Mouse (Mus musculus): ENCODE results near the gene Habp2.

Habp2 gene

DNA sequence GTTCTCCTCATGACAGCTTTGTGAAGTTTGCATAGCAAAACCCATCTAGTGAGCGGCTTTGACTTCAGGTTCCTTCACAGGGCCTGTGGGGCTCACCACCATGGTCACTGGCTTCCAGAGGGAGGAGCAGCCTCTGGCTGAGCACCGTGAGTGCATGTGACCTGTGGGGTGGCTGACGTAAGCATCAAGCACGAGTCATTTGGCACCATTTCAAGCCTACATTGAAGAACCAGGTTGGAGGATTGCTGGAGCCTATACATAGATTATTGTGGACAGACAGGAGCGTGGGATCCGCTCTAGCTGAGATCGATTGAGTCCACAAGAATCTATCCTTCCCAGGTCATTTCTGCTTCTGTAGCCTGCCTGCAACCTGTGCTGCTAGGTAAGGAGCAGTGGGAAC is at the start of gene Habp2:
Gene Habp2, plus strand, starts transcription at position 272 of the 400 bp plus-strand sequence.
- no peak for DNase-seq (ENCODE audit: low read depth)

DNA sequence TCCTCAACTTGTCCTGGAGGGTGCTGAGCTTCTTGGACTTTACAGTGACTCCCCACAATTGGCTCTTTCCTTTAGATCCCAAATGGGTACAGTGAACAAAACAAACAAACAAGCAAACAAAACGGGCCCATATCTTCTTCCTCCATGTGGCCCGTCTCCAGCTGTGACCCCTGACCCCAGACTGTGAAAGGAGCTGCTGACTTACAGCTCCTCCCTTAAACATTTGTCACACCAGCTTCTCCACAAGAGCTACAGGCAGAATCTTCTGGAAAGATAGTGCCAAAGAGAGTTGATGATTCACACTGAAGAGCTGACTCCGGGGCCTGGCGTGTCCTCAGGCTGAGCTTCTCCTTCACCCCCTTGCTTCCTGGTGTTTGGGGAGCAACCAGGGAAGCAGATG is 48.4 kb upstream of the Habp2 start:
- DNase-seq (ENCODE audit: low read depth), result no peak

DNA sequence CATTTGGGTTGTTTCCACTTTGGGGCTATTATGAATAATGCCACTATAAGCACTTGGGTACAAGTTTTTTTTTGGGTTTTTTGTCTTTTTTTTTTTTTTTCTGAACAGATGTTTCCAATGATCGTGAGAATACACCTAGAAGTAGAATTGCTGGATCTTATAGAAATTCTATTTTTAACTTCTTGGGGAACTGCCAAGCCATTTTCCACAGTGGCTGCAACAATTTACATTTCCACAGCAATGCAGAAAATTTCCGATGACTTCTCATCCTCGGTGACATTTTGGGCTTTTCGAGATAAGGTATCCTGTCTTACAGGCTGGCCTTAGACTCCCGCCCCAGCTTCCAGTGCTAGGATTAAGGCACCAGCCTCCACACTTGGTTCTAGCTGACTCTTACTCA is 41.7 kb upstream of the Habp2 start:
- DNase-seq (ENCODE audit: low read depth), result no peak

DNA sequence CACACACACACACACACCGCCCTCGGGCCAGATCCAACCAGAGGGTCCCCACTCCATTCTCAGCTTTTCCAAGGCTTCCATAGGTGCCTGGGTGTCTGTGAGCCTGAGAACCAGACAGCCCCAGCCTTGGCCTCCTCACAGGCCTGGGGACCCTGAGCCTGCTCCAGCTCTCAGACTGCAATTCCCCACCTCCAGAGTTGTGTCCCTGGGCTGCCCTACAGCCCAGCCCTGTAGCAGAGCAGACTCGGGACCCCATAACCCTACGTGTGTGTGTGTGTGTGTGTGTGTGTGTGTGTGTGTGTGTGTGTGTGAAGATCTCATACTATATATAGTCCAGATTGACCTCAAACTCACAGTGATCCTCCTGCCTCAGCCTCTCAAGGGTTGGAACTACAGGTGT is 34.1 kb upstream of the Habp2 start:
- no peak for DNase-seq (ENCODE audit: low read depth)

- no peak for DNase-seq (ENCODE audit: low read depth)
Observed at GRCm38 (mm10) chr19:56253271-56253670, 33.7 kb upstream of the Habp2 start.

DNA sequence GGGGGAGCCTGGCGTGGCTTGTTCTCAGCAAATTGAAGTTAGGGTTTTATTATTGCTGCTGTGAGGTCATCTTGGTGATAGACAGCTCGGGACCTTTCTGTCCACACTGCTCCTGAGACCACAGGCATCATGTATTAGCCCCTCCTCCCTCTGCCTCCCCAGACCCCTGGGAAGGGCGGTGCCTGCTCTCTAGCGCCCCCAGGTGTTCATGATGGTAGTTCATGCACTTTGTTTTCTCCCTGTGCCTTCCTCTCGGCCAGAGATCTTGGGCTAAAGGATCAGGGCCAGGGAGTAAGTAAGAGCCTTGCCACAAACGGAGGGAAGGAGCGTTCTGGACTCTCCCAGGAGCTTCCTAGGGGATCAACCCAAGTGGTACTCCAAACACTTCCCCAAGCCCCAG is 32.2 kb upstream of the Habp2 start:
- DNase-seq (ENCODE audit: low read depth), result no peak

GRCm38 (mm10) chr19:56255506-56255905 is 31.4 kb upstream of the Habp2 start:
- peak; percentile 53 for DNase-seq (ENCODE audit: low read depth)

- DNase-seq (ENCODE audit: low read depth), result no peak
Observed at GRCm38 (mm10) chr19:56256235-56256634, 30.7 kb upstream of the Habp2 start.

DNA sequence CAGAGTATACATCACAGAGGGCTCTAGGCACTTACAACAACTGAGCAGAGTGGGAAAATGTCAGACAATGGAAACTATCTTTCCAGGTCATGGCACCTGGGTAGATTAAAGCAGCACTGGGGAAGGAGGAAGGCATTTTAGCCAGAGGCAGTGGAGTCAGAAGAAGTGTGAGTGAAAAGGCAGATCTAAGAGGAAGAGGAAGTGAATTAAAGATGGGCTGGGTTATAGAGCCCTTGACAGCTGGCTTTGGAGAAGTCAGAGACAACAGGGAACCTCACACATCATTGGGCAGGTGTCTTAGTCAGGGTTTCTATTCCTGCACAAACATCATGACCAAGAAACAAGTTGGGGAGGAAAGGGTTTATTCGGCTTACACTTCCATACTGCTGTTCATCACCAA is 30.2 kb upstream of the Habp2 start:
- no peak for DNase-seq (ENCODE audit: low read depth)

DNA sequence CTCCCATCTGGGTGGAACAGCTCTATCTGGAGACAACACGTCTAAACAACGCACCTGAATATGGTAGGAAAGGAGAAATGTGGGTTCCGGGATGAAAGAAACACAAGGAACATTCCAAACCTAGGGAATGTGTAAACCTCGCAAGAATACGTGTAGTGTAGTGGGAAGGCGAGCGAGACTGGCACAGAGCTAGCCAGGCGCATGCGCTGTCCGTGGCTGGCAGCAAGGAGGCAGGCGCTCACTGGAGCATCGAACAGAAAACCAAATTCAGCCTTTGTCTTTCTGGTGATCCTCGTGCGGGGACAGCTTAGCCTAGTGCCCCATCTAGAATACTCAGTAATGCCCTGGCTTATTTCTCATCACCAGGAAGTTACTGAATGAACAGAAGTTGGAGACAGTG is 23.2 kb upstream of the Habp2 start:
- no peak for DNase-seq (ENCODE audit: low read depth)

DNA sequence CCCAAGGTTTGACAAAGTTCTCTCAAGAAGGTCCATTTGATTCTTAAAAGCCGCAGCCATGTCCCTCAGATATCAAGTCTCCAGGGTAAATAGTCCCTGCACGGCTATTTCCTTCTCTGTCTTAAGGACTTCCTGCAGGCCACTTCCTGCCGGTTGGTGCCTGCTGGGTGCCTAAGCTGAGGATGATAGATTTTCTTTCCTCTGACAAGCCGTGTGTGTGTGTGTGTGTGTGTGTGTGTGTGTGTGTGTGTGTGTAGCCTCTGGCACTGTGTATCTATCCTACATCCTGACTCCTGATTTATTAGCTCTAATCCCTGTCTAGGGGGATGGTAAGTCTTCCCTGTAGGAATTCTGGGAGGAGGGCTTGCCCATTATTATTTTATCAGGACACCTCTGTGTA is 22.8 kb upstream of the Habp2 start:
- DNase-seq (ENCODE audit: low read depth), result no peak

DNA sequence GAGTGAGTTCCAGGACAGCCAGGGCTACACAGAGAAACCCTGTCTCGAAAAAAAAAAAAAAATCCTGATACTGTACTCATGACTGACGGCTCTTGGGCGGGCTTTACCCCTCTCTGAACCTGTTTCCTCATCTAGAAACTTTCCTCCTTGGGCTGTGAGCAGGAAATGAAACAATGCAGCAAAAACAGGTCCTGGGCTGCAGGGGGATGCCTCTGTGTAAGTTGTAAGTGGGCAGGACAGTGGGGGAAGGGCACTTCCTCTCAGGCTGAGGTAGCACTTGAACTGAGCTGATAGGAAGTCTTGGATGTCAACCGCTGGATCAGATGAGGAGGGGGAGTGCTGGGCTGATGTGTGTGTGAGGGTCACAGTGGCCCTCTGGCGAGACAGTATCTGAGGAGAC is 21.8 kb upstream of the Habp2 start:
- peak; percentile 12 for DNase-seq (ENCODE audit: low read depth)

- DNase-seq (ENCODE audit: low read depth), result no peak
Observed at GRCm38 (mm10) chr19:56272081-56272480, 14.9 kb upstream of the Habp2 start.

GRCm38 (mm10) chr19:56277140-56277804 is 9.7 kb upstream of the Habp2 start:
- DNase-seq (ENCODE audit: low read depth), result no peak

DNA sequence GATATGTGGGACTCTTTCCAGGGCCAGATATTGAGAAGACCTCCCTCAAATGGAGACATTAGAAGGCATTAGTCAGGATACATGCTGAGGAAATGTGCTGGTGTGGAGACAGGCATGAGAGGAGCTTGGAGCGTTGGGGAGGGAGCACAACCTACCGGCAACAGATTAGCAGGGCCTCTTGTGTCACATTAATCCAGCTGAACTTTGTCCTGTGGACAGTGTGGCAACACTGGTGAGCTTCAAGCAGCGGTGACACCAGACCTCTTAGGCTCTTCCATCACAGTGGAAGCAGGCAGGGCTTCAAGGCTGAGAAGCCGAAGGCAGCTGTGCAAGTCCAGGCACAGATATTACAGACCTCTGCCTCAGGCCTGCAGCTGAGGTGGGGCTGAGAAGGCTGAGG is 9.0 kb upstream of the Habp2 start:
- DNase-seq (ENCODE audit: low read depth), result no peak

DNA sequence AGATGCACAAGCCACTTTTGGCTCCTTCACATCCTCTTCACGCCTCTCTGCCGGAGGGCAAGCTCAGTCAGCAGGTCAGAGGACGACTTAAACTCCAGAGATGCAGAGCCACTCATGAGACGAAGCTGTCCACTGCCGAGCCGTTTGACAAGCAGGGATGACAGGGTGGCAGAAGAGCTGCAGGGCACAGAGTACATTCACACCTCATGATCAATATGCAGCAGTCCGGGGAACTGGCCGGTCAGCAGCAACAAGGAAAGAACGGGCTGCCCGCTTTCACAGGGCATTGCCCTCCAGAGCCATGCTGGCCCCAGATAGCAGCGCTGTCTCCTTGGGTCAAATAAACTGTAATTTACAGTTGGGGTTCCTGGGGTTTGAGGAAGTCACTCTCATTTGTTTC is 8.6 kb upstream of the Habp2 start:
- no peak for DNase-seq (ENCODE audit: low read depth)

DNA sequence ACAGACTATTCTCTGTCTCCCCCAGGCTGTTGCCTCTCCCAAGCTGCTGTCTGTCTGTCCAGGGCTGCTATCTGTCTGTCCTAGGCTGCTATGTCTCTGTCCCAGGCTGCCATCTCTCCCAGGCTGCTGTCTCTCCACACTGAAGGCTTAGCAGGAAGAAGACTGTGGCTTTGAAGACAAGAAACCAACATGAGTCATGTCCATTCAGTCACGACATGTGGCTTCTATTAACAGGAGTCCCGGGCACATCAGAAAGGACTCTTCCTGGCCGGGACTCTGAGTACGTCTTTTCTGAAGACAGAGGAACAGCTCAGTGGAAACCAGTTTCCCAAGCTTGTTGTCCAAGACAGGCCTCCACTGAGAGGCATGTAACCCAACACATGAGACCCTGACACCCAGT is 1.7 kb upstream of the Habp2 start:
- no peak for DNase-seq (ENCODE audit: low read depth)

GRCm38 (mm10) chr19:56287580-56288367 is 837 bp downstream of the Habp2 start:
- DNase-seq (ENCODE audit: low read depth), result no peak

GRCm38 (mm10) chr19:56288436-56288835 is 1.5 kb downstream of the Habp2 start:
- DNase-seq (ENCODE audit: low read depth), result no peak

GRCm38 (mm10) chr19:56289642-56290041 is 2.7 kb downstream of the Habp2 start:
- no peak for DNase-seq (ENCODE audit: low read depth)

GRCm38 (mm10) chr19:56291898-56292297 is 5.0 kb downstream of the Habp2 start:
- DNase-seq (ENCODE audit: low read depth), result no peak

DNA sequence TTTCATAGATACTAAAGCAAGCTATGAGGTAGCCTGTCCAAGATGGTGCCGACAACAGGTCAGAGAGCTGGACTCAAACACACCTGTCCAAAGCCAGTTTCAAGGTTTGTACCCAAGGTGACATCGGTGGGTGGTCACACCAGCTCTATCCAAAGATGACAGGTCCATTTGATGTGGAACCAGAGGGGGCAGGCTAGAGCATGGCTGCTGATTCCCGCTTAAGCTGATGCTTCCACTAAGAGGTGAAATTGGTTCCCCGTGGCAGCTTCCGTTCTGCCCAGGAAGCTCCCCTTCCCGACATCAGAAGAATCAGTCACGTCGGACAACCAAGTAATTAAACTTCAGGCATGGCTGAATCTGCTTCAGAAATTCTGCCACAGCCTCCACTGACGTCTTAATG is 5.4 kb downstream of the Habp2 start:
- DNase-seq (ENCODE audit: low read depth), result no peak

DNA sequence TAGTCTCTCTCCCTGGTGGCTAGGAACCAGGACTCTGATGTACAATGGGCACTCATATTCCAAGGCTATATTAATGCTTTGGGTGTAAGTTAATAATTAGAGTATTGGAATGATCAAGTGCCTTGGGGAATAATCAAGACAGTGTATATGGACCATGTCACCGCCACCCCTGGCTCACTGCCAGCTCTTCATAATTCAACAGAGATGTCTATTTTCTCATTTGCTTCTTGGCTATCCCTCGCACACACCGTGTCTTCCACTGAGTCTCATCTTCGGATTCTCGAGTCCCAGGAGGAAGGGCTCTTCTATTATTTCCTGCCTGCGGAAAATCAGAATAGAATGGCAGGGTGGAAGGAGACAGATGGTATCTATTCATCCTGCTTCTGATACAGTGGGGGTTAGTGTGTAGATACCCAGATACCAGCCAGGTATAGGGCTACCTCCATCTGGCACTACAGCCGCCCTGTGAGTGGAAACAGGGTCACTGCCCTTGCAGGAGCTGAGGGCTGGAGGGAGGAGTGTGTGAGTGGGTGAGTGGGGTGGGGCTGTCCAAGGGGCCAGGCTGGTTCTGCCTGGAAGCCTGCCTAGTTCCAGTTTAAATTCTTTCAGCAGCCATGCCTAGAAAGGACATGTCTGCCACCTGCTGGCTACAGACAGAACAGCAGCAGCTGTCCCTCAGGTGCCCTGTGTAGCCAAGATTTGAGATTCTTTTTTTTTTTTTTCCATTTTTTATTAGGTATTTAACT is 7.9 kb downstream of the Habp2 start:
- DNase-seq (ENCODE audit: low read depth), result peak; percentile 60

All from naive thymus-derived CD4-positive, alpha-beta T cell, adult 2 months (primary cell).